Mouse (Mus musculus): ENCODE measurements around the gene Prr5.

Prr5 gene

DNA sequence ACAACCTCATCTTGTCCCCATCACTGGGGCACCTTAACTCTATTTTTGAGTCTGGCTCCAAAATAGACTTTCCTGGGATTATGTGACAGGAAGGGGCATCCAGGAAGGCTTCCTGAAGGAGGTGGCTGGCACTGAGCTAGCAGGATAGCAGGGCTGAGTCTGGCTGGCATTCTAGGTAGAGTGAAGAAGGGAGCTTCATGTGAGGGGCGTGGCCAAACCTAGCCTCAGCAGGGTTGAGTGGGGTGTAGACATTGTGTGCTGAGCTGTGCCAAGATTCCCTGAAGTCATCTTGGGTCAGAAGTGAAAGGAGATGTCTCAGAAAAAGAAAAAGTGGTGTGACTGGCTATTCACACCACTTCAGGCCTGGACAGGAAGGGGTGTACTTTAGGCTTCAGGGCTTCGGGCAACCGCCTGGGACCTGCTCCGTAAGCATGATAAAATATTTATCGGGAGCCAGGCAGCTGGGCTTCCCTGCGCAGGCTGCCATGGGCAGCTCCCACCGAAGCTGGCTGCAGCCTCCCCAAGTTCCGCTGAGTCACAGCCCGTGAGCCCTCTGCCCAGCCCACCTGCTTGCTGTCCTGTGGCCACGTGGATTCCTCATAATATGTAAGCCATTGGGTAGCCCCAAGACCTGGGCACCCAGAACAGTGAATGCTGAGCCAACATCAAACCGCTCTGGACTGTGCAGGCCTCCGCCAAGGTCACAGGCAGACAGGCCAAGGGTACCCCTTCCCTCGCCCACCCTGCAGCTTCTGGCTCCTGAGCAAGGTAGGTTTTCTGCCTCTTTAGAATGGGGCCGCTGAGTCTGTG is at the start of gene Prr5:
Gene Prr5 (plus strand): TSS at position 683 of the 810 bp plus-strand sequence.
- in situ Hi-C loops (cut with MboI, MseI): no loop called here

DNA sequence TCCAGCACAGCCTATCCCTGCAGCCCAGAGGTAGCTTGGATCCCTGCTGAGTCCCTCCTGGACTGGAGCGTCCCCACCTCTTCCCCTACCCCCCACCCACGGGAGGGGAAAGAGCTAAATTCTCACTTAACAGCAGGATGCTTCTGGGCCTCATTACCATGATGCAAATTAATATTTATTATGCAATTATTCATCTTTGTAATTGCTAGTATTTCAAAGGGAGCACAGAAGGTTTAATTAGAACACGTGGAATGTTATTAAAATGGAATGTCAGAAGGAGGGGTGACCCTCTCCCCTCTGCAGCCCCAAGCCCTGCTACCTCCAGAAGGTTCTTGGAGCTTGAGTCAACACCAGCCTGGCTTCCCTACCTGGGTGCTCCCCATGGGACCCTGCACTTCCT is 49.4 kb upstream of the Prr5 start:
- in situ Hi-C loops (cut with MboI, MseI): no loop called here

DNA sequence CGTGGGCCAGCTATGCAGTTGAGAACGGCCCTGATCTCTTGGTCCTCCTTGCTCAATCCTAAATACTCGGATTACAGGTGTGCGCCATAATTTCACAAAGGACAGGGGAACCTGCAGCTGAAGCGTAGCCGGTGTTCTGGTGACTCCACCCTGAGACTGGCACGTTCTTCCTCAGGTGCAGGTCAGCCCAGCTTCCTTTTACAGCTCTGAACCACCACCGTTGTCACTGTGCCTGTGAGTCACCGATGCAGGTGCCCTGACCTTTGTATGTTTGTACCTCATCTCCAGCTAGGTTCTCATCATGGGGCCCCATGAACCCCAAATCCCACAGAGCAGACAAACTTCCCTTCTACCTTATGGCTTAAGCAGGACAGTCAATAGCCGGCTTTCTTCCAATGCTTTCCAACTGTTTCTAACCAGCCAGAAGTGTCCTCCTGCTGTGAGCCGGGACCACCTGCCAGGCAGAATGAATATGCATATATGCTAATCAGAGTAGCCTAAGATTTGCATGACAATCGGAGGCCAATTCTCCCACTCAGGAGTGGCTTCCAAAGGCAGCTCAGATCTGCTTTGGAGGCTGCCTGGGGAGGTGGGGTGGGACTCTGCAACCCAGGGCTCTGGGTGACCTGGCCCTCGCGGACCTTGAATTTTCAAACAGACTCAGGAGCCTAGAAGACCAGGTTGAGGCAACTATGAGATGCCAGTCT is 47.5 kb upstream of the Prr5 start:
- in situ Hi-C loops (cut with MboI, MseI): no loop called here

DNA sequence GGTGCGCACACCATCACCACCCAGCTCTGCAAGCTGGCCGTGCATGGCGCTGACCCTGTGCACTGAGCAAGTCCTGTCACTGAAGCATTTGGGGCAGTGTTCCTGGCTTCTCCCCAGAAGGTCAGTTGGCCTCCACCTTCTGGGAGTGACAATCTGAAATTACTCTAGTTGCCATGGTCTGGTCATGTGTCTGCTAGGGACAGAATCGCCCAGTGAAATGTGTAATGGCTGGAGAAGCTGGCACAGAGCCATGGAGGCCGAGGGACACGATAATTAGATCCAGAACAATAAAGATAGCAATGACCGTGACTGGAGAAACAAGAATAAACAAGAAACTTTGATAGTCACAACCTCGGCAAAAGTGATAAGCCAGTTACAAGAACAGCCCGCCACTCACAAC is 44.5 kb upstream of the Prr5 start:
- in situ Hi-C loops (cut with MboI, MseI): no loop called here

DNA sequence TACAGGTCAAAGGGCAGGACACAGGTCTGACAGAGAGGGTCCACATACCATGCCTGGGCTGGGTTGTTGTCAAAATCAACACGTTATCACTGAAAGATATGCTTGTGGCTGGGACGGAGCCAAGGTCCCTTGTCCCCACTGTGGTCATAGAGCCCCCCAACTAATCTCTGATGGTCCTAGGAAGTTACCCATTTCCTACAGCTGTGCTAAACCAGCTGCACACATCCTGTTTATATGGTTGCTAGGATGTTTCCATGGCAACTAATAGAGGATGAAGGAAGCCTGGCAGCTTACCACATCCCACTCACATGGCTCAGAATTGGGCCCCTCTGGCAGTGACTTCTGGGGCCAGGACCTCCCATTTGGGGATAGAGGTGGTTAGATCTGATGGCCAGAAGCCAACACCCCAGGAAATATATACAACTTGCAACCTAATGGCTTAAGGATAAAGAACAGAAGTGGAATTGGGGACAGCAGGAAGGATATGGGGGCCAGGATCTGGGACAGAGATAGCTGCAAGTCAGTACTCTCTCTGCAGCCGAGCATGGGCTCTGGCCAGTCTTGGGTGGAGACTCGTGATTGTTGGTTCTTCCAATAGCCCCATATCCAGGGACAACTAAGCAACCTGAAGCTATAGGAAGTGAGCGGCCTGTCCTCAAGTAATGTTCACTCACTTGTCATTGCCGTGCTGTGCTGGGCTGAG is 43.6 kb upstream of the Prr5 start:
- in situ Hi-C loops (cut with MboI, MseI): no loop called here

DNA sequence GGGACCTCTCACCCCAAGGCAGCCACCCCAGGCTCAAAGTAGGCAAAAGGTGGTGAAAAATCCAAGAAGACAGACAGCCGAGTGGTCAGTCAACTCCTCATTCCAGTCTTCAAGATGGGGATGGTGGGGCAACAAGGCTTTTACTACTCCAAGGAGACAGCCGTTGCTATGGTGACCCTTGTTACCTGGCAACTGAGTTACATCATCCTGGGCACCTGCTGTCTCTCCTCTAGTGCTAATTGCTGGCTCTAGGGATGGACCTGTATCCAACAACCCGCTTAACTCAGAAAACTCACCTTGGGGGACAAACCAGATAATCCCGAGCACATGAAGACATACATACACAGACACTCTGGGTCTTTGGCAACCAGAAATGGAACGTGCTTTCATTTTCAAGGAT is 42.1 kb upstream of the Prr5 start:
- in situ Hi-C loops (cut with MboI, MseI): no loop called here

DNA sequence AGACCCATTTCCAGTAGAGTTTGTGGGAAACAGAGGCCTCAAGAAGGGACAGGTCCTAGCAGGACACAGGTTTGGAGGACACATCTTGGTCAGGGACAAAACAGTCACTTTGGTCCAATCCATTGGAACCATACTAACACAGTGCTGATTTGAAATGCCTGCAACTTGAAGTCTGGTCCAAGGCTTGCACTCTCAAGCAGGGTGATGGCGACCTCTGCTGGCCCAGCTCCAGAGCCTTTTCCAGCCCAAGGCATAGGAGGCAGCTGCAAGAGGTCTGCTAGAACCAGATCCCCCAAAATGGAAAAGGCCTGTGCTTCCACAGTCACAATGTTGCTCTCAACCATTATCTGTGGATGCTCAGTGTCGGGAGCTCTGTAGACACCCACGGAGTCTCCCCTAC is 39.7 kb upstream of the Prr5 start:
- in situ Hi-C loops (cut with MboI, MseI): no loop called here

DNA sequence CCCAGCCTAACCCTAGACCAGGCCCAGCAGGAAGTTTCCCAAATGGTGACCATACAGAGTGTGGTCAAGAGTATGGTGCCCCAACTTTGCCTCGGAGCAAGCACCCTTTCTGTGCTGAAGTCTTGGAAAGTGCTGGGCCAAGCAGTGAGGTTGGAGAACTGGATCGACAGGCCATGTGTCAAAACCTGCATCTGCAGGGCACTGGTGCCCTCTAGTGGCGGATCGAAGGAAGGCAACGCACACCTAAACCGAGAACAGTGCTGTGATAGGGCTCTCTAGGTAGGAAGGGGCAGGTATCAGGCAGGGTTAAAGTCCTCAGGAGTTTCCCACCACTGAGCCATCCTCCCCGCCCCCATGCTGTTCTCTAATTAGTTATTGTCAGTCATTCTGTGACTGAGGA is 37.9 kb upstream of the Prr5 start:
- in situ Hi-C loops (cut with MboI, MseI): no loop called here

DNA sequence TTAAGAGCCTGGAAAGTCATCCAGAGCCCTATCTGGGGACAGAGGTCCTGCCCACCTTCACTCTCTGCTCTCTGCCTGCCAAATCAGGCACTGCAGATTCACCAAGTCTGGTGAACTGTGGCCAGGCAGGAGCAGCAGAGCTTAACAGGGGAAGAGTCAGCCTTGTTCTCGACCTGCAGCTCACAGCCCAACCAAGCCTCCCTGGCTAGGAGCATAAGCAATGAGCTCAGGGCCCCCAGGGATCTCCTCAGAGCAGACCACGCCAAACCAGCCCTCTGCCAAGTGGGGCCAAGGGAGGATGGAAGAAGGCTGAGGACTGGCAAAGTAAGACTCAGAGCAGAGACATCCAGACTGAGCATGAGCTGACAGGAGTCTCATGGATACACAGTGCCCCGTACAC is 35.1 kb upstream of the Prr5 start:
- in situ Hi-C loops (cut with MboI, MseI): no loop called here

DNA sequence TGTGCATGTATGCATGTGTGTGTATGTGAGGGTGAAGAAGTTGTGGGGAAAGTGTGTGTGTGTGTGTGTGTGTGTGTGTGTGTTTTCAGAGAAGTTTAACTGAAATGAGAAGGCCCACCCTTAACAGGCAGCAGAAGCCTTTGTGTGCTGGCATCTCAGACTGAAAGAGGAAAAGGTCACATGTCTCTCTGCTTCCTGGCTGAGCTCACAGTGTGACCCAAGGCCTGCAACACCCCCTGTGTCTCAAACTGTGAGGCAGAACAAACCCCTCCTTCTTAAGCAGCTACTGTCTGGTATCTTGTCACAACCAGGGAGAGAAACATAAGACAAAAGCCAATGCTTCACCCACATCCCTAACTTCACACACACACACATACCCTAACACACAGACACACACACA is 31.0 kb upstream of the Prr5 start:
- in situ Hi-C loops (cut with MboI, MseI): no loop called here

DNA sequence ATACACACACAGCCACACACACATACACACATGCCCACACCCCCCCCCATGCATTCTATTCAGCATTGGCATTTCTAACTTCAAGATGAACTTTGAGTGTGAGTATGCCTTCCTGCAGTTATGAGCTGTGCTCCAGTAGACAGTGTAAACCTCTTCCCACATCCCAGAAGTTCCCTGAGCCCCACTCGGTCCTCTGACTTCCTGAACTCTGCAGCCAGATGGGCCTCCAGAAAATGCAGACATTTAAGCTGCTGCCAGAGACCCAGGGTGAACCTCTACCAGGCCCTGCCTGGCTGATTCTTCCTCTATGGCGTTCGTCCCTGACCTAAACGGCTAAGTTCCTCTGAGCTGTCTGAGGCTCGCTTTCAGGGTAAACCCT is 30.4 kb upstream of the Prr5 start:
- in situ Hi-C loops (cut with MboI, MseI): no loop called here

DNA sequence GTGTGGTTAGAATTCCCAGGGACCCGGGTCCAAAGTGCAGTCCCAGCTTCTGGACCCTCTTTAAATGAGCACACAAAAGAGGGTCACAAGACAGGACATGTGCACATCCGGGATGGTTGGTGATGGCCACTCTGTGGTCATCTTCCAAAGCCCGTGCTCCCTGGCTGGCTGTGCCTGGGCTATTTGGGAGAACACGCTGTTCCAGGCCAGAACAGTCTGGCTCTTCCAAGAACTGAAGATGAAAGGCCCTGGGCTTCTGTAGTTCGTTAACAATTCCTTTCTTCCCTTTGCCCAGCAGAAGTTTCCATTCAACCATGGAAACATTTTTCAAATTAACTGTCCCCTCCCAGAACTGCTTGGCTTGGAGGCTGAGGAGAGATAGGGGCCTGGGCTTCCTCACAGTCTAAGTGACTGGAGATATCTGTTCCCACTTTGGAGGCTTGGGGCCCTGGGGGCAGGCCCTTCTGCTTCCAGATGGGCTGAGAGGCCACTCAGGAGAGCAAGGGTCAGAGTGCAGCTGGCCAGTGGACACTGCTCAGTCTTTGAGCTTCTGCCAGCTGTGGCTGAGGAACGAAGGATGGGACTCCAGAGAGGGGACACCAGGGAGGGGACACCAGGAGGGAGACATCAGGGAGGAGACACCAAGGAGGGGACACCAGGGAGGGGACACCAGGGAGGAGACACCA is 29.8 kb upstream of the Prr5 start:
- in situ Hi-C loops (cut with MboI, MseI): no loop called here

DNA sequence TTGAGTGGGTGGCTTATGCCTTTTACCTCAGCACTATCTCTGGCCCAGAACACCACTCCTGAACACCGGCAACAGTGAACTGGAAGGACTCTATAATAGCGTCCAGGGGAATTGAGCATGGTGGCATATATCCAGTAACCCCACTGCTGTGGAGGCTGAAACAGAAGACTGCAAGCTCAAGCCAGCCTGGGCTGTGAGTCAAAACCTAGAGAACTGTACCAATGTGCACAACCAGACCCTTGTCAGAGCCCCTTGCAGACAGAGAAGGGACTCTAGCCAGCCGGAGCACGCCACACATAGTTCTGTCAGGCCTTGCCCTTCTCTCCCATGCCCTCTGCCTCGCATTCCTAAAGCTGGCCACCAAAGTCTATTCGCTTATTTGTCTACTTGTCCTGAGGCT is 28.7 kb upstream of the Prr5 start:
- in situ Hi-C loops (cut with MboI, MseI): no loop called here

DNA sequence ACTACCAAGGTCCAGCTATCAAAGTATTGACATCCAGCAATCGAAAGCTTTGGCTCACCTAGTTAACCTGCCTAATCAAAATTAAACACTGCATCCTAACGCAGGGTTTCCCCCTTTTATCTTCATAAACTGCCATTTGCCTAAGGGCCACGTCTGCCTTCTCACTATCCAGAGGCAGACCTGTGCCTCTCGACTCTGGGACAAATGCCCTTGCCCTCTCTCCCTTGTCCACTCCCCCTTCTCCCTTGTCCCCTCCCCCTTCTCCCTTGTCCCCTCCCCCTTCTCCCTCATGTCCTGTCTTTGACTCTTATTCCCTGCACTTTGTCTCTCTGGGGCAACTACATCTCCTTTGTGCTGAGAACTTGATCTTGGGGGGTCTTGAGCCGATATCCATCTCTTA is 28.3 kb upstream of the Prr5 start:
- in situ Hi-C loops (cut with MboI, MseI): no loop called here

DNA sequence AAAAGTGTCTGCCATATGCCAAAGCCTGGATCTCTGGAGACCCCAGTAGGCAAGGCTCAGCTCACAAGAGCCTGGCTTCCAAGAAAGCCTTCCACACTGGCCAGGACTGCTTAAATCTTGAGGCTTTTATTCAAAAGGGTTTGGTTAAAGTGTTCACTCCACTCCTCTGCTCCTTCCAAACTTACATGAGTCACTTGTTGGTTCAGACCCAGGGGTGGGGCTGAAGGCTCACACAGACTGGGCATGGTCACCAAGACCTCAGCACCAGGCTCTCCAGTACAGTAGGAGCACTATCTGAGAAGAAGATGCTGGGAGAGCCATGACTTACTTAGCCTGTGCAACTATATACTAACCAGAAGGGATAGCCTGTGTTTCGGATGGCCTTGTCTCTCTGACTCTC is 27.5 kb upstream of the Prr5 start:
- in situ Hi-C loops (cut with MboI, MseI): no loop called here

DNA sequence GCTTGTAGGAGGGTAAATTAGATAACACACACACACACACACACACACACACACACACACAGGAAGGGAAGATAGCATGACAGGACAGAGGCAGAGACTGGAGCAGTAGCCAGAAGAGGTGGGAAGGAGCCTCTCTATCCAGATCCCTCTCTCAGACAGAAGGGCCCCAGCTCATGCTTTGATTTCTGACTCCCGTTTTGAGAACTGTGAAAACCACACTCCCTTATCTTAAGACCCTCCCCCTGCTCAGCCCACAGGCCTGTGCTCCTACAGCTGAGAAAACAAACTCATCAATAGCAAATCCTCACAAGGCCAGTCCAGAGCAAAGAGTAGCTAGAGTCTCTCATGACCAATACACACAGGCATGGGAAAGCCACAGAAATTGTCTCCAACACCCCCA is 26.2 kb upstream of the Prr5 start:
- in situ Hi-C loops (cut with MboI, MseI): no loop called here

DNA sequence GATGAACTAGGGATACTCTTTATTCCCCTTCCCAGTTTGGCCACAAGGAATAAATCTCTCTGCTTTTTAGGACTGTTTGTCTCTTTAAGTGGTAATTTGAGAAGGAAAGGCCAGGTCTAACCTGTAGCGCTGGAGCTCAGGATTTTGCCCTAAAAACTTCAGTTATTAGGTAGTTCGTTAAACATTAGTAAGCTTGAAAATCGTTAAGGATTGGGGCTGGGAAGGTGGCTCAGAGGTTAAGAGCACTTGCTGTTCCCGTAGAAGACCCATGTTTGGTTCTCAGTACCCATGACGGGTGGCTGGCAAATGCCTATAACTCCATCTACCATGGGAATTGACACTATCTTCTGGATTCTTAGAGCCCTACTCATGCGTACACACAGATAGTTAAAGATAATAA is 17.9 kb upstream of the Prr5 start:
- in situ Hi-C loops (cut with MboI, MseI): no loop called here

DNA sequence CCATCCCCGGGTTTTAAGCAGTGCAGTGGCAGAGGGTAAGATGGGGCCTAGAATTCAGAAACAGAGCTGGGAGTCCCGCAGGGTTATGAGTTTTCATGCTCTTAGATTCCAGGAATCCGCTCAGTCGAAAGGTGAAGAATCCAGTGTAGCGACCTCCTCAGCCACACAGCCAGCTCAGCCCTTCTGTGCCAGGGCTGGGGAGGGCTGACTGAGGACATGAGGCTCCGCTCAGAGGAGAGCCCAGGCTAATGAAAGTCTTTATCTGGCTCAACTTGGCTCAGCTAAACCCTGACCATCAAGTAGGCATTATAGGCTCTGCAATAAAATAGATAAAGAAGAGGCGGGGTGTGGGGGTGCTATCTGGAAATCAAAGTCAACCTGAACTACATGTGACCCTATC is 16.3 kb upstream of the Prr5 start:
- in situ Hi-C loops (cut with MboI, MseI): no loop called here

DNA sequence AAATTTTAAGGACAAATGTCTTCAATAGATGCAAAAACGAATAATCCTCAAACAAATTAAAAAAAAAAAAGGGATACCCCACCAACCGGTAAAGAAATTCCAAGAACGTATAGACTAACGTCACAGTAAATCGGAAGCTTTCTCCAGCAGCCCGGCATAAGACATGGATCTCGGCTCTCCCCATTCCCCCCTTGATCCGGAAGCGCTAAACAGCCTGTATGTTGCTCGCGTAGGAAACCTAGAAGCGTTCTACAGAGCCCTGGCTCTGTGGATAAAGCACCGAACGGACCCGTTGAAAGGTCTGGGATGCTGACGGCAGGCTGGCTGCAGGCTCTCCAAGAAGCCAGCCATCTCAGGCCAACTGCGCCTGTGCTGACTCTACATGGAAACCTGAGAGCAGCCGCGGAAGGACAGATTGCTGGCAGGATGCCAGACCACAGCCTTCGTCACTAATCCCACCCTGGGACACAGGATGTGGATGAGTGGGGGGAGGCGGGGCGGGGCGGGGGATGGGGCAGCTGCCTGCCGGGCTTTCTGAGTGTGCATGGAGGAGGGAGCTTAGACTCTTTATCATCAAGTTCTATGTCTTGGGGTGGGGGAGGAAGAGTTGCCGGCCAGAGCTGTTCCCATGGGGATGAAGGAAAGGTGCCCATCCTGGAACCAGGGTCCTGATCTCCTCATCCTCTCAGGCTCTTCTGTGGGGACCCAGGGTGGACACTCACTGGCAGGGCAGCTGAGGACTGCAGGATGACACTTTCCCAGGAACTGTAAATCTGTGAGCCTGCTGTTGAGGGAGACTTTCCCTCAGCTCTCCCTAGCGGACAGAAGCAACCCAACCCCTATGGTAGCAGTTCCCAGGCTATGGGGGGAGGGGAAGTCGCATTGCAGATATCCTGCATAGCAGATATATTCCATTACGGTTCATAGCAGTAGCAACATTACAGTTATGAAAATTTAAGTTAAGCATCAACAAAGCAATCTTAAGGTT is 15.1 kb upstream of the Prr5 start:
- in situ Hi-C loops (cut with MboI, MseI): no loop called here

DNA sequence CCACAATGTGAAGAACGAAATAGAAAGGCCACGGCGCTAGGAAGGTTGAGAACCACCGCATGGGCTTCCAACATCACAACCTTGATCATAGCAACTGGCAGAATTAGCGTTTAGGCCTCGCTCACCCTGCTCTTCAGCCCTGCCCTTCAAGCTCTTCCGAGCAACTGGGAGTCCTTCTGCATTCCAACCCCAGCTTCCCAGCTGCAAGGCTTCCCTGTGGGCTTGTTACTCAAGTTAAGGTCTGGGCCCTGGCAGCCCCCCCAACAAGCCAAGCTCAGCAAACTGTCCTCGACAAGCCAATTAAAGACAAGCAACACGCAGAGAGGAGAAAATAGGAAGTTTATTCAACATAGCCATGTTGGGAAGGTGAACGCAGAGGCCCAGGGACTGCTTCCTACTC is 14.4 kb upstream of the Prr5 start:
- in situ Hi-C loops (cut with MboI, MseI): no loop called here

DNA sequence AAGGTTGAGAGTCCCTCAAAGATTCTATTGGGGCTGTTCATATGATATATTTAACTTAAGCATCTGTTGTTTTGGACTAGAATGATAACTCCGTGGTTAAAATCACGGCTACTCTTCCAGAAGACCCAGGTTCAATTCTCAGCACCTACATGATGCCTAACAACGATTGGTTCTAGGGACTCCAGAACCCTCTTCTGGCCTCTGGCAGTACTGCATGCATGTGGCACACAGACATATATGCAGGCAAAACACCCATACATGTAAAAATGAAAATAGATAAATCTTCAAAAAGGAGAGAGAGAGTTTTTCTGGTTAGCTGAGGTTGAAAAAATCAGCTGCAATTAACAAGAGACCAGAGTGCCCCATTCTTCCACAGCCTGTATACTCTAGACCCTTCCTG is 12.7 kb upstream of the Prr5 start:
- in situ Hi-C loops (cut with MboI, MseI): no loop called here

All from T-helper 1 cell (primary cell).